Mouse (Mus musculus) spleen, postnatal 4 days (tissue): ENCODE measurements around the gene Hist4h4.
"Not testable (repeated sequence)": the region's sequence is repeated elsewhere in the genome, so short reads cannot be mapped to it uniquely, and the experiment has no call there.

Experiments
- DNase-seq, 2 experiments: peaks; one replicate each; pipeline ENCODE4 v3.0.0; 2022; ENCODE audit warnings: low spot score in 2 of 2

Gene Hist4h4

DNA sequence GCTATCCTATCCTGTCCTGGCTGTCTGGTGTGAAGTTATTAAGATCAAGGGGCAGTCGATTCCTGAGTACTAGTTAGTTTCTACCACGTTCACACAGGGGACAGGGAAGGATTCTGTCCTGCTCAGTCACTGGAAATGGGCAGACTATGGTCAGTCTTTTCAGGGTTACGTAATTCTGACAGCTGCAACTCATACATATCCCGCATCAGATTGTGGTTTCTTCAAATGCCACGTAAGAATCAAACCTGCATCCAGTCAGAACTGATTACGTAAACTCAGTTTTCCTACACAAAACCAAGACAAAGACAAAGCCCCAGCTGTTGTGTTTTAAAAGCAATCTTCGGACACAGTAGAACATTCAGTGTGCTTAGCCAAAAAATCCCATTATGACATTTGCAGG is 11.2 kb upstream of the Hist4h4 start:
- DNase-seq = no peak

DNA sequence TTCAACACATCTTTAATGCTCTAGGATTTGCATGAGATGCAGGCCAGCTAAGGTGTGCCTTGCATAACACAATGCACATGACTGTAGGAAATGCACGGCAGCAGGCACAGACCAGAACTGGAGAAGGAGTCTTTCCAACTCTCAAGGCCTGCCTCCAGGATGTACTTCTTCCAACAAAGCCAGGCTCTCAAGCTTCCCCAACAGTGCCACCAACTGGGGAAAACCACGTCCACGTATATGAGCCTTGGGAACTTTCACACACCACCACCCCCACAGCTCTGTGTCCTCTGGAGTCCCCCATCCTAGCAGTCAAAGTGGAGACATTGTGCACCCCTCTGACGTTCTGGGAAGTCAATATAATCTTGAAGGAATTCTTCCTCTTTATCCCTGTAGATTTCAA is 8.9 kb upstream of the Hist4h4 start:
- DNase-seq = no peak

DNA sequence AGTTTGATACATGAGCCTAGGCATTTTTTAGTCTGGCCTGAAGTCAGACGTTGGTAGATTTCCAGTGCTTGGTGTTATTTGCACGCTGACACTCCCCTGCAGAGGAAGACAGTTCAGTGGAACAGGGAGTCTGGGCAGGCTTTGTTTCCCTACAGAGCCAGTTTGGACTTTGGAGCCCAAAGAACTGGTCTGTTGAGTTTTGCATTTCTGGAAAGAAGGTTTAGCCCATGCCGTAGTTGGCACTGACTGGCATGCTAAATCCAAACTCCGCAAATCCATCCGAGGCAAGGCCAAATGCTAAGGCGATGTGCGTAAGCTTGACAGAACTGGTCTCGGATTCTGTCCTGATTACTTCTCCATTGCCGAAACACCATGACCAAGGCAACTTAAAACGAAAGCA is 7.0 kb upstream of the Hist4h4 start:
- no peak for DNase-seq

DNA sequence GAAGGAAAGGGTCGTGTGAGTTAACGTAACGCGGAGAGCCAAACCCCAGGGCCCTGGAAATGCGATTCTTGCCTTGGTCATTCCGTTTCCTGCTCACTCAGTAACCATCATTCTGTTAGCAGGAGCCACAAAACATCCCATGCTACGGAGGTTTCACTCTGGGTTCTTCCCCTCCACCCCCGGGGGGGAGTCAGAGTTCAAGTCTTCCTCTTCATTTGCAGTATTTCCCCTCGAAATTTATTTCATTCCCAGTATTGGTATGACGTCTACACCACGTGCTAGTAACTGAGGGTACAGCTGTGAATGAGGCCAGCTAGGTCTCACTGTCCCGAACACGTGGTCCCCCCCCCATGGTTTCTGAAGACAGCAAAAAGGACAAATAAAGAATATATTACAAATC is 5.5 kb upstream of the Hist4h4 start:
- DNase-seq = no peak

DNA sequence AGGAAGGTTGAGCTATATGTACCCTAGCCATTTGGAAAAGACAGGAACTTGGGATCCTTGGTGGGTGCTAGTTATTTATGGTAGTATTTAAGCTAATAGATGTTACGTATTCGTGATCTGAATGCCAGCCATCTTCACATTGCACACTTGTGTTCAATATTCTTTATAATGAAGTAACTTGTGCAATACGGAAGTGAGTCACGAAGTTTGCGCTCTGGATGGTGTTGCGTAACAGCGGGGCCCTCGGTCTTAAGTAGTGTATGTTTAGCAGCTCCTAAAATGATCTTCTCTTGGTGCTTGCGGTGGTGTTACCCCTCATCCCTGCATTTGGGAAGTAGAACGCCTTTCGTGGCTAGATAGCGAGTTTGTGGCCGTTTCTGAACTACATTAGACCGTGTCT is 4.9 kb upstream of the Hist4h4 start:
- peak; percentile 58 to 76 for DNase-seq

DNA sequence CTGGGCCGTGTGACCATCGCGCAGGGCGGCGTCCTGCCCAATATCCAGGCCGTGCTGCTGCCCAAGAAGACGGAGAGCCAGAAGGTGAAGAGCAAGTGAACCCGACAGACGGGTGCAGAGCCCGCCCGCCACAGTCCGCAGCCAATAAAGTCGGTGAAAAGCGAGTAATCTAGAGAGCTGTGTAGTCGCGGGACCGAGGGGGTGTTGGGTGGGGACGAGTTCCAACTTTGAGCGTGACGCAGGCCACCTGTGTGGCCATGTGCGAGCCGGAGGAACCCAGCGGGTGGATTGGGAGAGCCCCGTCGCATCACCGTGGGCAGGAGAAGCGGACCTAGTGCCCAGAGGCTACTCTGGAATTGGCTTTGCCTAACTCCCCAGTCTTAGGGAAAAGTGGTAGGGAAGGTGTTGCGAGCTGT is 4.4 kb upstream of the Hist4h4 start:
- peak; percentile 57 to 81 for DNase-seq

DNA sequence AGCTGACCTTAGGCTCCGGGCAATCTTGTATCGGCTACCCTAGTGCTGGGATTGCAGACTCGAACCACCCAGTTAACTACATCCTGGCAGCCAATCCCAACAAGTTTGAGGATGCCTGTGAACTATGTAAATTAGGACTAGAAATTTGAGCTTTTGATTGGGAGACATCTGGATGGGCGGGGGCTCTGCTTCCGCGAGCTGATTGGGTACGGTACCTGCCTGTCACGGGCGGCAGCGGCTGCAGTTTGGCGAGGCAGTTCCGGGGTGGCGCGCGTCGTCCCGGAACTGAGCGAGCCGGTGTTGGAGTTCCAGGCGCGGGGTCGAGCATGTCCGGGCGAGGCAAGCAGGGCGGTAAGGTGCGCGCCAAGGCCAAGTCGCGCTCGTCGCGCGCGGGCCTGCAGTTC is 3.8 kb upstream of the Hist4h4 start, which contains the start of gene H2afj:
H2afj (plus strand) TSS at position 231 of the 404 bp plus-strand sequence.
- peak; percentile 99 to 100 for DNase-seq

DNA sequence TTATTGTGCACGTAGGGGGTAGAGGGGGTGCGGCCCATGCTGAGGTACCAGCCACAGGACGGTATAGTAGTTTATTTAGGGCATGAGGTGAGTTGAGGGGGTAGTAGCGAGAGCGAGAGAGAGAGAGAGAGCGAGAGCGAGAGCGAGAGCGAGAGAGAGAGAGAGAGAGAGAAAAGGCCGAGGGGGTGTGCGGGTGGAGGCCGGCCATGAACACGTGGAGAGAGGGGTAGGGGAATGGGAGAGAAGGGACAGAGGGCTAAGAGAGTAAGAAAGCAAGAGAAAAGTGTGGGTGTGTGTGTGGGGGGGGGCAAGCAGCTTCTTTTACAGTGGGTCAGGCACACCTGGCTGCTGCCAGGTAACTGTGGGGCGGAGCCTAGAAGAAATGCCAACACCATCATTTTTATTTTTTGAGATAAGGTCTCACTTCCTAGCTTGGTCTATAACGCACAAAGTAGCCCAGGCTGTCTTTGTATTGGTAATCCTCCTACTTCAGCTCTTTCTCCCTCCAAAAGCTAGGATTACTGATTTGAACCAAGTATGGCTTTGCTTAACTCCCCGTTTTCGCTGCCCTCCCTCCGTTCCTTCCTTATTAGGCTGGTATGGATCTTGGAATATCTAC is 3.3 kb upstream of the Hist4h4 start:
- DNase-seq = no peak

DNA sequence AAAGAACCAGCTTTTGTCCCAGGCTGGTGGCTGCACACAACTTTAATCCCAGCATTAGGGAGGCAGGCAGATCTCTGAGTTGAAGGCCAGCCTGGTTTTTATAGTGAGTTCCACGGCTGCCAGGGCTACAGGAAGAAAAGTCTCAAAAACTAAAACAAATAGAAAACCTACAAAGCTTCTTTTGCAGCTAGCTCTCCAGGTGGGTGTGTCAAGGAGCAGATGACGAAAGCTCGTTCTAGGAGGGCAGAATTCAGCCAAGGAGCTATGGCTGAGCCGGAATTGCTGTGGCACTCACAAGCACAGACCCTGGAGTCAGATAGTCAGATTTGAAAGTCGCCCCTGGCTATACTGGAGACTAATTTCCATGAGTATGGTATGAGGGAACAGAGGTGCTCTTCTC is 2.6 kb upstream of the Hist4h4 start:
- no peak for DNase-seq

DNA sequence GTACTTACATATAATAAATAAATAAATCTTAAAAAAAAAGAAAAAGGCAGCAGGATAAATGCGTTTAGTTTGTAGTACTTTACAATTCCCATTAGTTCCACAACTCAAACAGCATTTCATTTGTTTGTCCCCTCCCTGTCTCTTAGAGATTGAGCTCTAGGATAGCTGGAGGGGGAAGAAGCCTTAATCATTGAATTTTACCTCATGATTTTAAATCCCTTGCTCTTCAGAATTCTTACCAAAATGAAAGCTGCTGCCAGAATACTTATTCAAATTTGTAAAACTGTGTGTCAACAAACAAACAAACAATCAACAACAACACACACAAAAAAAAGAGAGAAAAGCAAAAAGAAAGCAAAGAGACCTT is 1.2 kb upstream of the Hist4h4 start:
- no peak for DNase-seq

DNA sequence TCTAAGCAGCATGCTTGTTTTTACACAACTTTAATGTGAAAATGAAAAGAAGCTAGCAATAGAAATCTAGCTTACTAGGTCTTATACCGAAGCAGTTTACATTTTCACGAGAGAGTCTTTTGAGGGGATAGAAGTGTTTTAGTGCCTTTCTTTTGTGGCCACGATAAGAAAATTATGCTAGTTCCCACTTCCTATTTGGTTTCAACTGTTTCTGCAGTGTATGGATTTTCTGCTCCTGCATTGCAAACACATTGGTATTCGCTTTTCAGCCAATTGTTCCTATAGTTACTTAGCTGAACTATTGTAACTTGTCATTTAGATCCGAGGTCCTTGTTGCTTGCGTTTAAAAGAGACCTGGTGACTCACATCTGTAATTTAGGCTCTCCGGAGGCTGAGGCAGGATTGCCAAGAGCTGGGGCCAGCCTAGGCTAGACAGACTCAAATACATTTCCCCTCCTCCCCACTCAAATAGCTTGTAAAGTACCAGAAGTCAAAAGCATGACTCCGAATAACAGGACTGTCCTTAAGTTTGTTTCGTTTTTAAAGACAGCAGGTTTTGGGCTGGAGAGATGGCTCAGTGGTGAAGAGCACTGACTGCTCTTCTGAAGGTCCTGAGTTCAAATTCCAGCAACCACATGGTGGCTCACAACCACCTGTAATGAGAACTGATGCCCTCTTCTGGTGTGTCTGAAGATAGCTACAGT is 642 bp upstream of the Hist4h4 start:
- DNase-seq = no peak

DNA sequence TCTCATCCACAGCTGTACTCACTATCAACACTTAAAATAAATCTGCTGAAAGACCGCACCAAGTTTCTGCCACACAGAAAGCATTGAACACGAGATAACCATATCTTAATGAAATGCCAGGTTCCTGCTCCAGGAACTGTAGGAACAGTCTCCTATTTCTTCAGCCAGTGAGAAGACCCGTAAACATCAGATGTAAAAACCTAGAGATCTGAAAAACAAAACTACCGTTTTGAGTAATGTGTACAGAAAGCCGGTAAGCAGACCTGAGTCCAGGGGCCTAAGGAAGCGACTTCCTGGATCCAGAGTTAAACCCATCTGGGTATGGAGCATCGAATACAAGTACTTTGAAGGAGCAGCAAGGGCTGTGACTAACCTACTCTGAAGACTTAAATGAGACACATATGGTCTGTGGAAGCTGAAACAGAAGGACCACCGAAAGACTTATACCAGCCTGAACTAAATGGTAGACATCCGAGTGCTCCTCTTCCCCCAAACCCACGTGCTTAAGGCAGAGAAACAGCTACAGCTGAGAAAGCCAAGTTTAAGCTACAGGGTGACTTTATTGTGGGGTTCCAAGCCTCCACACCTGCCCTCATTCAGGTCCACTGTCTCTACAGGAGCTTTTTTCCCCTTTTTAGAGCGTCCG is 999 bp downstream of the Hist4h4 start:
- no peak for DNase-seq

DNA sequence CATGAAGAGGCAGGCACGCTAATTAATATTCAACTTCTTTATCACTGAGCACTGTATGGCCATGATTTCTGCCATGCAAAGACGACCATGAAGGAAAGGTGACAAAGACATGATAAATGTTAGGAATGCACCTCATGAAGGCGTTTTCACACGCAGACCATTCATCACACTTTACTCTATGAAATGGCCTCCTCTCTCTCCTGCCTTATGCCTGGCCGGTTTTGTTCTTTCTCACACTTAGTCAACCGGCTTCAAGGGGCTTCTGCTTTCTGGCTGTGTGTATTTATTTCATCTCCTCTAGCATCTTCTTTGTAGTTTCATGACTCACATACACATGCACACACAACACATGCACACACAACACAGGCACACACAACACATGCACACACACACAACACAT is 2.9 kb downstream of the Hist4h4 start:
- DNase-seq = no peak

DNA sequence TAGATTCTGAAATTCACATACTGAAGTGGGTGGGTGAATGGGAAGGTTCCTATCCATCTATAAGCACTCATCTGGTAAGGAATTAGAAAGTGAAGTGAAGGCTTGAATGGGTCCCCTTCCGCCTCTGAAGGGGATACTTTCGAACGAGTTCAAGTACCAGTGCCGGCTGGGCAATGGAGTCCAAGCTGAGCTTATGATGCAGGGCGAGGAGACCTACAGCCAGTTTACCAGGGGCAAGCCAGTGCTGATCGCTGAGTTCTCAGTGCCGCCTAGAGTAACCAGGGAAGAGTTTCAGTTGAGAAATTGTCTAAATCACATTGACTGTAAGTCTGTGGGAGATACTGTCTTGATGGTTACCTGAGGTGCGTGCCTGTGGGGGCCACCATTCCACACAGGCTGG is 3.5 kb downstream of the Hist4h4 start:
- no peak for DNase-seq

DNA sequence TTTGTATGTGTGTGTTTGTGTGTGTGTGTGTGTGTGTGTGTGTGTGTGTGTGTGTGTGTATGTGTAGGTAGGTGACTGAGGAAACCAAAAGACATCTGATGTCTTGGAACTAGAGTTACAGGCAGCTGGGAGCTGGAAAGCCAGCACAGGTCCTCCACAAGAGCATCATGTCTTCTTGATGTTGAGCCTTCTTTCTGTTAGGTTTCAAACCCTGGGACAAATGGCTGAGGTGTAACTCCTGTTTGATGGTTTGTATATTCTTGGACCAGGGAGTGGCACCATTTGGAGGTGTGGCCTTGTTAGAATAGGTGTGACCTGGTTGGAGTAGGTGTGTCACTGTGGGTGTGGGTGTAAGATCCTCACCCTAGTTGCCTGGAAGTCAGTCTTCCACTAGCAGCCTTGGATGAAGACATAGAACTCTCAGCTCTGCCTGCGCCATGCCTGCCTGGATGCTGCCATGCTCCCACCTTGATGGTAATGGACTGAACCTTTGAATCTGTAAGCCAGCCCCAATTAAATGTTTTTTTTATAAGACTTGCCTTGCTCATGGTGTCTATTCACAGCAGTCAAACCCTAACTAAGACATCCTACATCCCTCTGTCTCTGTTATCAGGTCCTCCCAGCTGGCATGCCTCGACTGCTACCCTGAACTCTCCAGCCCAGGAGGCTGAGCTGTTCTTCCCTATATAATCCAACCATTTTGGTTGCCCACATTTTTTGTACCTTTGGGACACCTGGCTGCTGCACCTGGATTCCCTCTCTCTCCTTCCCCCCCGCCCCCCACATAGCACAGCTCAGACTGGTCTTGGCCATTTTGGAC is 6.1 kb downstream of the Hist4h4 start:
- not testable (repeated sequence) for DNase-seq

DNA sequence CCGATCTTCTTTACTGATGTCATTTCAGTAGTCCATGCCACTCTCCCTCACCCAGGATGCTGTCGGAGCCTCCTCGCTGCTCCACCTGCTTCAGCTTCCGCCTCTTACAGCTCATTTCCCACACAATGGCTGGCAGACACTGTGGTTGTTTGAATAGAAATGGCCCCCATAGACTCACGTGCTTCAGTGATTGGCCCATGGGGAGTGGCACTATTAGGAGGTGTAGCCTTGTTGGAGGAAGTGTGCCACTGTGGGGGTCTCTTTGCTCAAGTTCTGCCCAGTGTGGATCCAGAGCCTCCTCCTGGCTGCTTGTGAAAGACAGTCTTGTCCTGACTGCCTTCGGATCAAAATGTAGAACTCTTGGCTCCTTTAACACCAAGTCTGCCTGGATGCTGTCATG is 8.4 kb downstream of the Hist4h4 start:
- no peak for DNase-seq

DNA sequence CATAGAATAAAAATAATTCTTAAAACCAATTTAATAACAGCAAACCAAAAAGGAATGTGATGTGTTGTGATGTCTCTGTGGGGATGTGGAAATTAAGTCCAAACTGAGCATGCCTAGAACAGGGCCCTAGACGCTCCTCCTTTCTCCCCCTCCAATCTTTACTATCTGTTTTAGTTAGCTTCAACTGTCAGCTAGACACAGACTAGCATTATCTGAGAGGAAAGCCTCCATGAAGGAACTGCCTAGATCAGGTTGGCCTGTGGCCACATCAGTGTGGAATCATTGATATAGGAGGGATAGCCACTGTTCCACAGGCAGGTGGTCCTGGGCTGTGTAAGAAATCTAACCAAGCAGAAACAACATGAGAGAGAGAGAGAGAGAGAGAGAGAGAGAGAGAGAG is 9.1 kb downstream of the Hist4h4 start:
- DNase-seq = no peak

DNA sequence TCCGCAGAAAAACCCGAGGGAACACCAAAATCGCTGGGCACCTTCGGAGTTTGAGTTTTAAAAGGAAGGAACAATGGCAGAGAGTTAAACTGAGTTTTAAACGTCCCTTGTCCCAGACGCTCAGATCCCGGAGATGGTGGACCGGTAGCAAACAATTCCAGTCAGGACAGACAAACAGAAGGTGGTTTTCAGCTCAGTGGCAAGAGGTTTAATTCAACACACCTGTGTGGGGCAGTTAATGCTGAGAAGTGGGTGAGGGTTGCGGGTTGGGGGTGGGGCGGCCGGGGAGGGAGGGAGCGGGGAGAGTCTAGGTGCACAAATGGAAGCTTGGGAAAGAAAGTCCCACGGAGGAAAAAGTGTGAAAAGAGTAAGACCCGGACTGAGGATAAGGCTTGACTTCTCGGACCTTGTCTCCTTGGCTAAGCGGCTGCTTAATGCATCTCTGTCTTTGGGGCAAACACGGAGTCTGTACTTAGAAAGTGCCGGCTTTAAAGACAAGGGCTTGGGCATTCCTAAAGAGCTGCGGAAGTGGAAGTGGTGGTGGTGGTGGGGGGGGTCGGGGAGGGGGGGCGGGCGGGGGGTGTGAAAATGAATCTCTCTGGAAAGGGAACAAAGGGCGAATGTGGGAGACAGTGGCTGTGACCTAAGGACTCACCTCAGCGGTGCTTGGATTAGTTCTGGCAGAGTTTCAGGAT is 10.2 kb downstream of the Hist4h4 start:
- DNase-seq = no peak

DNA sequence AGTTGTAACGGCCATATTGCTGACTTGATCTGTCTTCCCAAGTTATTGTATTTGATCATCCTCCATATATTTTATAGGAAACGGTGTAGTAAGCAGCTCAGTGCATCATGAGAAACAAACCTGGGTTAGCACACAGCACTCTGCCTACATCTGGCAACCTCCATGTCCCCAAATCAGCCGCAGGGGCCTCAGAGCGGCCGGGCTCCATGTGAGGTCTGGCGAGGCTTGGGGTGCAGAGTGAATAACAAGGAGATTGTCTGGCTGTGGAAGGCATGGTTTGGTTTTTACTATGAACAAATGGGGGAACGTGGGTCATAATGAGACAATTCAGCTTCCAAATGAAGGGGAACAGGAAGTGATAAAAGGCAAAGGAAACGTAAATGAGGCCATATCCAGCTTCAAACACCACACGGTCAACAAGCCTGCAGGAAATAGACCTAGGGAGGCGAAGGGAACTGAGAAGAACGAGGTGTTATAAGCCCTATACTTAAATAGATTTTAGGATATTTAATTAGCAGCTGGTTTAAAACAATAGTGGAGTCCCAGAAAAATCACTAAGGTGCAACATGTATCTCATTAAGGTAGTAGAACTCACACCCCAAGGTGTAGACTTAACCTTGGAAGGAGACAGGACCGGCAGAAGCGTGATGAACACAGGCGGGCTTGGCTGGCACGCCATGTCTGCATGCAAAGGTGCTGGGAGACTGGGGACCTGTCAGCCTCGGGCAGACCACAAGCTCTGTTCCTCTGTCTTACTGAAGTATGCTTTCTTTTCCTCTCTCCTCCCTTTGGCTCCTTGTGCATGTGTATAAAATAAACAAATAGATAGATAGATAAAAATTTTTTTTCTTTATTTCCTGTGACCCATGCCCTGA is 11.1 kb downstream of the Hist4h4 start:
- no peak for DNase-seq

DNA sequence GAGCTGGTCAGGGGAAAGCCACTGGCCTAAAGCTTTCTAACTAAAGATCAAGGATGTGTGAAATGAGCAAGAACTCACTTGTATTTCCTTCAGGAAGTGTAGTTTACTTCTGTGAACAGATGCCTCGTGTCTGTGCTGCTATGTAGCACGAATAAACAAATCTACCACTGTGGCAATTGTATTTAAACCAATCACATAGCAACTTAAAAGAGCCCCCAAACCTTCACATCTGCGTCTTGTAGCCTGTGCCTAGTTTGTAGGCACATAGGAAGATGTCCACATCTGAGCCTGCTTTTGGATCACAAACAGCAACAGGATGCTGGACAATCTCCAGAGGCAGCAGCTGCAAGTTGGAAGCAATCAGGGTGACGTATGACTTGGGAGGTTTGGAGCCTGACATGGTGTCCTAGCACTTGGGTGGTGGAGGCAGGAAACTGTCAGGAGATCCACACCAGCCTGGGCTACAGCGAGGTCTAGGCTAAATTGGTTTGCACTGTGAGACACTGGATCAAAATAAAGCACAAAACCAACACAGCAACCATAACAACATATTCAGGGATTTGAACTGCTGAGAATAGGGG is 14.7 kb downstream of the Hist4h4 start:
- no peak for DNase-seq
